Mouse (Mus musculus): ENCODE results near the gene Ifitm5.

DNA sequence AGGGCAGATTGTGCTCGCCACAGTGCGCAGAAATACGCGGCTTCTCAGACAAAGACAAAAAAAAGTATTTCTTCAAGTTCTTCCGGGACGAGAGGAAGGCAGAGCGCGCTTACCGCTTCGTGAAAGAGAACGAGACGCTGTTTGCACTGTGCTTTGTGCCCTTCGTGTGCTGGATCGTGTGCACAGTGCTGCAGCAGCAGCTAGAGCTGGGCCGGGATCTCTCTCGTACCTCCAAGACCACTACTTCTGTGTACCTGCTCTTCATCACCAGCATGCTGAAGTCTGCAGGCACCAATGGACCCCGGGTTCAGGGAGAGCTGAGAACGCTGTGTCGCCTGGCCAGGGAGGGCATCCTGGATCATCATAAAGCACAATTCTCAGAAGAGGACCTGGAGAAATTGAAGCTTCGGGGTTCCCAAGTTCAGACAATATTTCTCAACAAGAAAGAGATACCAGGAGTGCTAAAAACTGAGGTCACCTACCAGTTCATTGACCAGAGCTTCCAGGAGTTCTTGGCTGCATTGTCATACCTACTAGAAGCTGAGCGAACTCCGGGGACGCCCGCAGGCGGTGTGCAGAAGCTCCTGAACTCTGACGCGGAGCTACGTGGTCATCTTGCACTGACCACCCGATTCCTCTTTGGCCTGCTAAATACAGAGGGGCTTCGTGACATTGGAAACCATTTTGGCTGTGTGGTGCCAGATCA is 26.9 kb downstream of the Ifitm5 start:
- no peak for TF ChIP-seq CTCF (IDR thresholded peaks at IDR 0.05; ENCODE audit: low read depth)
- TF ChIP-seq EP300 (IDR thresholded peaks at IDR 0.05; ENCODE audit: low read depth): no peak
